Mouse (Mus musculus): ENCODE results near the gene Olfr224. TPM values are rescaled to one million over a fixed set of nuclear protein-coding genes. Genes with fewer than 3 reads are reported as not detected.
"Not testable (repeated sequence)": the region's sequence is repeated elsewhere in the genome, so short reads cannot be mapped to it uniquely, and the experiment has no call there.

Olfr224 gene
- polyA plus RNA-seq, 1 experiment from 2014 or later, result not detected

DNA sequence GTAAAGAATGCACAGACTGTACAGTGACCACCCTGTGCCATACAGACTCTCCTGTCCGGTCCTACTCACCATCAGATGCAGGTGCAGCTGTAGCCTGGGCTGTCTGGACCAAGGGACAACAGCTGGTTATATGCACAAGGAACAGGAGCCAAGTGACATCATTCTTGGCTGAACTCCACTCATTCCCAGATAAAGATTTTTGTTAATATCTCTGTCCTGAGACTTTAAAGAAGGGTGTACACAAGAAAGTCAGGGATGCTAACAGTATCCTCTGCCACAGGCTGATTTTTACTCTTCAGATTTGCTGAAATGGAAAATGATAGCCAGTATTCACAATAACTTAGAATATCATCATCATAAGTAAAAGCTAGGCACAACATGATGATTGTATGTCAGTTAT, 14.8 kb downstream of the Olfr224 start, which contains the start of gene Olfr328:
TSS of gene Olfr328 (minus strand) at position 101 of the 400 bp plus-strand sequence.
- no peaks in the 10 kb centered on the region for H3K27me3 ChIP-seq (ENCODE audit: control insufficient read depth, insufficient read depth, low read depth, low read length)
- no peak for ATAC-seq
- H3K9me3 ChIP-seq (replicated peaks; ENCODE audit: control insufficient read depth, low read length, poor library complexity, severe bottlenecking), result no peaks in the 10 kb centered on the region
- no peak within 1 kb of the TSS for H3K9ac ChIP-seq (ENCODE audit: low read depth, low read length)
- no peak within 1 kb of the TSS for H3K4me3 ChIP-seq (ENCODE audit: low read depth, low read length)
- H3K4me2 ChIP-seq (ENCODE audit: low read length), result no peak within 1 kb of the TSS
- H3K27ac ChIP-seq (ENCODE audit: low read length), result no peak within 1 kb of the TSS
- H3K36me3 ChIP-seq (ENCODE audit: control insufficient read depth, insufficient read depth, low read length), result no peaks in the 10 kb centered on the region
- 88% methylated on average over 1 of the region's 1 CpGs for WGBS
- H3K4me1 ChIP-seq (ENCODE audit: control insufficient read depth, insufficient read depth, low read length), result no peaks in the 10 kb centered on the region

DNA sequence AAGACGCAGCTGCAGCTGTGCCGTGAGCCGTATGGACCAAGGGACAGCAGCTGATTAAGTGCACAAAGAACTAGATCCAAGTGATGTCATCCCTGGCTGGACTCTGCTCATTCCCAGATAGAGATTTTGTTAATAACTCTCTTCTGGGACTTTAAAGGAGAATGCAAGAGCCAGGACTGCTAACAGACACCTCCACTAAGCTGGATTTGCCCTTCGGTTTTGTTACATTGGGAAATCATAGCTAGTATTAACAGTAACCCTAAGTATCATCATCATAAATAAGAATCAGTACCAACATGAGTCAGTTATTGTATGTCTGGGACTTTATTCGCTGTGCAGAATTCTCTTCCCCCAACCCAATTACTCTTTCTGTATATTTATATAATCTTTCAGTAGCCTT, 24.0 kb downstream of the Olfr224 start, which contains the start of gene Olfr329-ps:
TSS of gene Olfr329-ps (minus strand) at position 101 of the 400 bp plus-strand sequence.
- Histone ChIP-seq H3K27me3 (ENCODE audit: control insufficient read depth, insufficient read depth, low read depth, low read length) (no peaks in the 10 kb centered on the region), H3K4me3 (ENCODE audit: low read depth, low read length) (no peak within 1 kb of the TSS), H3K27ac (ENCODE audit: low read length) (no peak within 1 kb of the TSS), H3K4me2 (ENCODE audit: low read length) (no peak within 1 kb of the TSS), H3K4me1 (ENCODE audit: control insufficient read depth, insufficient read depth, low read length) (no peaks in the 10 kb centered on the region), H3K36me3 (ENCODE audit: control insufficient read depth, insufficient read depth, low read length) (no peaks in the 10 kb centered on the region), H3K9me3 (replicated peaks; ENCODE audit: control insufficient read depth, low read length, poor library complexity, severe bottlenecking) (no peaks in the 10 kb centered on the region), H3K9ac (ENCODE audit: low read depth, low read length) (no peak within 1 kb of the TSS)
- WGBS, result 89% methylated on average over 5 of the region's 5 CpGs
- no peak for ATAC-seq

DNA sequence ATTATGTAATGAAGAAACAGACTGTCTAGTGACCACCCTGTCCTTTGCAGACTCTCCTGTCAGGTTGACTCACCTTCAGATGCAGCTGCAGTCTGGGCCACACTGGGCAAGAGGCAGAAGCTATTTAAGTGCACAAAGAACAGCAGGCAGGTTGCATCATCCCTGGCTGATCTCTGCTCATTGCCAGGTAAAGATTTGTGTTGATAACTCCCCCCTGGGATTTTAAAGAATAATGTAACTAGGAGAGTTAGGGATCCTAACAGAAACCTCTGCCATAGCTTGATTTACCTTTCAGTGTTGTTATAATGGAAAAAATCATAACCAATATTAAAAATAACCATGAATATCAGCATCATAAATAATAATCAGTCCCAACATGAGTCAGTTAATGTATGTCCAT, 35.6 kb downstream of the Olfr224 start, which contains the start of gene Olfr330:
TSS of gene Olfr330 (minus strand) at position 101 of the 400 bp plus-strand sequence.
- H3K27ac ChIP-seq (ENCODE audit: low read length); ATAC-seq; H3K9me3 ChIP-seq (replicated peaks; ENCODE audit: control insufficient read depth, low read length, poor library complexity, severe bottlenecking); H3K27me3 ChIP-seq (ENCODE audit: control insufficient read depth, insufficient read depth, low read depth, low read length); H3K4me1 ChIP-seq (ENCODE audit: control insufficient read depth, insufficient read depth, low read length); H3K4me2 ChIP-seq (ENCODE audit: low read length); H3K4me3 ChIP-seq (ENCODE audit: low read depth, low read length); H3K36me3 ChIP-seq (ENCODE audit: control insufficient read depth, insufficient read depth, low read length); H3K9ac ChIP-seq (ENCODE audit: low read depth, low read length): not testable (repeated sequence)

DNA sequence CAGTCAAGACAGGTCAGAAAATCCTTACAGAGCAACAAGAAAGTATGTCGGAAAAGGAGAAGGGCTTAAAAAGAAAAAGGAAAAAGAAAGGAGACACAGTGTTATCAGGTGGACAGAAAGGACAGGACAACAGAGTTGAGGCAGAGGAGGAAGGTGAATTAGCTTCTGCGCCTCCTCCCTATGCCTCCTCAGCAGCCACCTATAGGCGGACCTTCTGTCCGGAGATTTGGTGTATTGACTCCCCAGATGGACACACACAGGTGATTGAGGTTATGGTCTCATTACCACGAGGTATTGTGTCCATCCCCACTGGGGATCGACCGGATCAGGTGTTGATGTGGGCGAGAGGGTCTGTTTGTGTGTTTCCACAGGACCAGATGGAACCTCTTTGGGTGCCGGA, 50.6 kb downstream of the Olfr224 start:
- not testable (repeated sequence) for H3K9me3 ChIP-seq (replicated peaks; ENCODE audit: control insufficient read depth, low read length, poor library complexity, severe bottlenecking); H3K4me3 ChIP-seq (ENCODE audit: low read depth, low read length); H3K27me3 ChIP-seq (ENCODE audit: control insufficient read depth, insufficient read depth, low read depth, low read length); H3K27ac ChIP-seq (ENCODE audit: low read length); H3K9ac ChIP-seq (ENCODE audit: low read depth, low read length); H3K36me3 ChIP-seq (ENCODE audit: control insufficient read depth, insufficient read depth, low read length); H3K4me2 ChIP-seq (ENCODE audit: low read length); H3K4me1 ChIP-seq (ENCODE audit: control insufficient read depth, insufficient read depth, low read length); ATAC-seq
- 94% methylated on average over 7 of the region's 9 CpGs for WGBS

DNA sequence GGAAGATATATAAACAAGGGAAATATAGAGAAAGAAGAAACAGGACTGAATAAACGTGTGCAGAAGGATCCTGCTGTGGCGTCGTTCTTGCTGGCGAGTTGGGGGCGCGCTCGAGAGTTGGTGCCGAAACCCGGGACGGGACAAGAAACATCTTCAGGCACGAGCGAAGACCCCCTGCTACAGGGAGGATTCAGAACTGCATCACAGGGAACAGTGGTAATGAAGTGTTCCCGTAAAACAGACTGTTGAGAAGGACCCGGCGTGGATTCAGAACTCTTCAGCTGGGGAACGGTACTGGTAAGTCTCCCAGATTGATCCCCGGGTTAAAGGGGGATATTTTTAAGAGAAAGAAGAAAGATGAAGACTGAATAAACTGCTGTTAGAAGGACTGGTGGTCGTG, 51.4 kb downstream of the Olfr224 start:
- not testable (repeated sequence) for H3K4me1 ChIP-seq (ENCODE audit: control insufficient read depth, insufficient read depth, low read length); H3K27me3 ChIP-seq (ENCODE audit: control insufficient read depth, insufficient read depth, low read depth, low read length); H3K36me3 ChIP-seq (ENCODE audit: control insufficient read depth, insufficient read depth, low read length); H3K9me3 ChIP-seq (replicated peaks; ENCODE audit: control insufficient read depth, low read length, poor library complexity, severe bottlenecking); ATAC-seq; H3K4me3 ChIP-seq (ENCODE audit: low read depth, low read length); H3K9ac ChIP-seq (ENCODE audit: low read depth, low read length); H3K4me2 ChIP-seq (ENCODE audit: low read length); H3K27ac ChIP-seq (ENCODE audit: low read length)
- 94% methylated on average over 17 of the region's 18 CpGs for WGBS

Other genes starting within 250 kb of the Olfr224 start
- 37.1 and 40.2 TPM in 2 replicates for gene Zfp672, start 240.2 kb downstream of the Olfr224 start, polyA plus RNA-seq (2015; fragmentation: Nextera tagmentation; extraction: Ambion mirVana)
- 52.4 and 53.2 TPM in 2 replicates for gene Sh3bp5l, start 239.8 kb downstream of the Olfr224 start, polyA plus RNA-seq (2015; fragmentation: Nextera tagmentation; extraction: Ambion mirVana)
- not detected in 2 replicates for gene Lypd8, start 191.5 kb downstream of the Olfr224 start, polyA plus RNA-seq (2015; fragmentation: Nextera tagmentation; extraction: Ambion mirVana)
- not detected in 2 replicates for gene 1810065E05Rik, start 149.4 kb downstream of the Olfr224 start, polyA plus RNA-seq (2015; fragmentation: Nextera tagmentation; extraction: Ambion mirVana)
- gene Gm12253, start 138.0 kb downstream of the Olfr224 start, polyA plus RNA-seq (2015; fragmentation: Nextera tagmentation; extraction: Ambion mirVana), result not detected in 2 replicates
- not detected in 2 replicates for gene Lypd9, start 117.6 kb downstream of the Olfr224 start, polyA plus RNA-seq (2015; fragmentation: Nextera tagmentation; extraction: Ambion mirVana)
- not detected in 2 replicates for gene Olfr30, start 108.3 kb downstream of the Olfr224 start, polyA plus RNA-seq (2015; fragmentation: Nextera tagmentation; extraction: Ambion mirVana)
- not detected in 2 replicates for gene Olfr332, start 78.0 kb downstream of the Olfr224 start, polyA plus RNA-seq (2015; fragmentation: Nextera tagmentation; extraction: Ambion mirVana)
- not detected in 2 replicates for gene Olfr331, start 68.0 kb downstream of the Olfr224 start, polyA plus RNA-seq (2015; fragmentation: Nextera tagmentation; extraction: Ambion mirVana)
- not detected in 2 replicates for gene Olfr330, start 35.7 kb downstream of the Olfr224 start, polyA plus RNA-seq (2015; fragmentation: Nextera tagmentation; extraction: Ambion mirVana)
- not detected in 2 replicates for gene Olfr329-ps, start 24.1 kb downstream of the Olfr224 start, polyA plus RNA-seq (2015; fragmentation: Nextera tagmentation; extraction: Ambion mirVana)
- gene Olfr328, start 14.9 kb downstream of the Olfr224 start, polyA plus RNA-seq (2015; fragmentation: Nextera tagmentation; extraction: Ambion mirVana), result 0.07 TPM in 1 of 2 replicates, not detected in the other
- gene Olfr325, start 7.2 kb upstream of the Olfr224 start, polyA plus RNA-seq (2015; fragmentation: Nextera tagmentation; extraction: Ambion mirVana), result not detected in 2 replicates
- gene Olfr324, start 24.6 kb upstream of the Olfr224 start, polyA plus RNA-seq (2015; fragmentation: Nextera tagmentation; extraction: Ambion mirVana), result 0.05 and 0.10 TPM in 2 replicates
- gene 2210407C18Rik, start 45.5 kb upstream of the Olfr224 start, polyA plus RNA-seq (2015; fragmentation: Nextera tagmentation; extraction: Ambion mirVana), result not detected in 2 replicates
- gene Olfr323, start 59.9 kb upstream of the Olfr224 start, polyA plus RNA-seq (2015; fragmentation: Nextera tagmentation; extraction: Ambion mirVana), result not detected in 2 replicates
- gene Trim58, start 69.9 kb upstream of the Olfr224 start, polyA plus RNA-seq (2015; fragmentation: Nextera tagmentation; extraction: Ambion mirVana), result 0.15 and 0.19 TPM in 2 replicates
- not detected in 2 replicates for gene Olfr322, start 88.2 kb upstream of the Olfr224 start, polyA plus RNA-seq (2015; fragmentation: Nextera tagmentation; extraction: Ambion mirVana)
- gene Olfr320, start 110.5 kb upstream of the Olfr224 start, polyA plus RNA-seq (2015; fragmentation: Nextera tagmentation; extraction: Ambion mirVana), result not detected in 2 replicates
- not detected in 2 replicates for gene Olfr319, start 128.6 kb upstream of the Olfr224 start, polyA plus RNA-seq (2015; fragmentation: Nextera tagmentation; extraction: Ambion mirVana)
- not detected in 2 replicates for gene Olfr318, start 153.5 kb upstream of the Olfr224 start, polyA plus RNA-seq (2015; fragmentation: Nextera tagmentation; extraction: Ambion mirVana)
- 0.10 and 0.13 TPM in 2 replicates for gene Olfr317, start 168.7 kb upstream of the Olfr224 start, polyA plus RNA-seq (2015; fragmentation: Nextera tagmentation; extraction: Ambion mirVana)
- not detected in 2 replicates for gene Olfr316, start 182.2 kb upstream of the Olfr224 start, polyA plus RNA-seq (2015; fragmentation: Nextera tagmentation; extraction: Ambion mirVana)
- not detected in 2 replicates for gene Olfr315, start 202.6 kb upstream of the Olfr224 start, polyA plus RNA-seq (2015; fragmentation: Nextera tagmentation; extraction: Ambion mirVana)
- gene Olfr314, start 212.4 kb upstream of the Olfr224 start, polyA plus RNA-seq (2015; fragmentation: Nextera tagmentation; extraction: Ambion mirVana), result not detected in 2 replicates
- 13.6 and 15.3 TPM in 2 replicates for gene Fam183b, start 231.4 kb upstream of the Olfr224 start, polyA plus RNA-seq (2015; fragmentation: Nextera tagmentation; extraction: Ambion mirVana)
- not detected in 2 replicates for gene Olfr313, start 244.4 kb upstream of the Olfr224 start, polyA plus RNA-seq (2015; fragmentation: Nextera tagmentation; extraction: Ambion mirVana)

Data from midbrain, embryonic 16.5 days (tissue).